Mouse (Mus musculus): Measurements from ENCODE around the gene Gpn3.

Gpn3 gene

DNA sequence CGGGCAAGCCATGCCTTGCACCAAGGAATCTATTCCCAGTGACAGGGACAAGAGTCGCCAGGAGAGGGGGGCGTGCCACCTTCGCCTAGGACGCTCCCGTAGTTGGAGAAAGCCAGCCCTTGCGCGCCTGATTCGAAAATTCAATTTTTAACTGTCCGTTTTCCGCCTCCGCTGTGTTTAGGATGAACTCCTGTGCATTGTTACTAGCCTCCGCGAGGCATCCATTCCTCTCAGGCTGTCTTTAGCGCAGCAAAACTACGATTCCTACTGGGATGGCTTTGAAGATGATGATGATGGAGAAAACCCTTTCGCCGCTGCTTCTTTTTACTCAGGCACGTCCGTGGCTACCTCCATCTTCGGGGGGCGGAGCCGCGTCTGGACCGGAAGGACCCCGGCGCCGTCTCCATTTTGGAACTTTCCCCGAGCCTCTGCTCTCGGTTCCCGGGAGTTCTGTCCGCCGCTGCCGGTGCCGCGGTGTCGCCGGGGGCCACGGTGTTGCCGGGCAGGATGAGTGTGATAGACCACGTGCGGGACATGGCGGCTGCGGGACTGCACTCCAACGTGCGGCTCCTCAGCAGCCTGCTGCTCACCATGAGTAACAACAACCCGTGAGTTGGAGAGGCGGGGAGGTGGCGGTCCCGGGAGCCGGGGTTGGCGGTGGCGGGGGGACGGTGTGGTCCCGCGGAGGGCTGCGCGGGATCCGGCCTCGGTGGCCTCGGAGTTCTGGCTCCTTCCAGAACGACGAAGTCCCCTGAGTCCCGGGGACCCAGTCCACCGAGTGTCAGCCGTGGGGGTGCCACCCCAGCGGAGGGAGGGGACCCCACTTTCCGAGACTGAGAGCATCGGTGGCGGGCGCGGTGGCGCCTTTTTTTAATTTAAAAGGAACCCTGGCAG is 50.6 kb downstream of the Gpn3 start:
- DNase-seq, result peak; percentile 93 to 95

DNA sequence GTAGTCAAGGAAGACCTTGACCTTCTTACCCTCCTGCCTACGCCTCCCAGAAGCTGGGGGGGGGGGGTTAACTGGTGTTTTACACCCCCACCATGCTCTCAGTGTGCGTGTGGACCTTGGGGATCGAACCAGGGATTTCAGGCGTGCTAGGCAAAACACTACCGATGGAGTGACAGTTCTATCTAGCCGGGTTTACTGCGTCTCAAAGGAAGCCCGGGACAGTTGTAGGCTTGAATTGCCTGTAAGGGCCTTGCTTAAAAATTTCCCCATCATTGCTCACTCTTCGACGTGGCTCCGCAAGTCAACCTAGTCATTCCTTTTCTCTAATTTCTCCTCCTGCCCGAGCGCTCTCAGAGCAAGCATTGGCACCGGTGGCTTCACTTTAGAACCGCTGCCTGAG is 51.4 kb downstream of the Gpn3 start:
- DNase-seq, result peak in 1 of 2 experiments; percentile 44

DNA sequence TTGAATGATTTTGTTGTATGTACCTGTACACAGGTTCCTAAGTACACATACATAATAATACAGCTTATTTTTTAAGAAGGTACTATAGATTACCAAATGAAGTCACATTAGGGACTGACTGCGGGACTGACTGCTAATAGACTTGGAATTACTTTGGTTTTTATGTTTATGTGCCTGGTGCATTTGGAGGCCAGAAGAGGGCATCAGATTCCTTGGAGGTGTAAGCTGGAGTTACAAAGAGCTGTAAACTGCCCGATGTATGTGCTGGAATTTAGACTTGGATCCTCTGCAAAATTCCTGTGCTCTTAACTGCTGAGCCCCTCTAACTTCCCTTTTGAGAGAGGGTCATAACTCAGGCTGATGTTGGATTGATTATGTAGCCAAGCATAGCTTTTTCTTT is 53.9 kb downstream of the Gpn3 start:
- no peak for DNase-seq

DNA sequence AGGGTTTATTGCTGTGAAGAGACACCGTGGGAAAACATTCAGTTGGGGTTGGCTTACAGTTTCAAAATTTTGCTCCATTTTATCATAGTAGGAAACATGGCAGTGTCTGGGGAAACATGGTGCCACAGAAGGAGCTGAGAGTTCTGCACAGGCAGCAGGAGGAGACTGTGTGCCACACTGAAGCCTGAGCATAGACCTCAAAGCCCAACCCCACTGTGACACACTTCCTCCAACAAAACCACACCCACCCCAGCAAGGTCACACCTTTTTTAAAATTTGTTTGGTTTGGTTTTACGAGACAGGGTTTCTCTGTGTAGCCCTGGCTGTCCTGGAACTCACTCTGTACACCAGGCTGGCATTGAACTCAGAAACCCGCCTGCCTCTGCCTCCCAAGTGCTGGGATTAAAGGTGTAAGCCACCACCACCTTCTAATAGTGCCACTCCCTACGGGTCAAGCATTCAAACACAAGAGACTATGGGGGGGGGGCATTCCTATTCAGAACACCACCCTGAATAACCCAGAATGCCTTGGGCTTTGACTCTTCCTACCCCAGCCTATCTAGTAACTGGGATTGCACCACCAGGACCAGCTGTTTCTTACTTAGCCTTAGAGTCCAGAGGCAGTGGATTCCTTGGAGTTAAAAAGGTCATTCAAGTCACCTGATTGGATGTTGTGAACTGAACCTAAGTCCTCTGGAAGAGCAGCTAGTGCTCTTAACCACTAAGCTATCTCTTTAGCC is 58.5 kb downstream of the Gpn3 start:
- DNase-seq, result no peak

DNA sequence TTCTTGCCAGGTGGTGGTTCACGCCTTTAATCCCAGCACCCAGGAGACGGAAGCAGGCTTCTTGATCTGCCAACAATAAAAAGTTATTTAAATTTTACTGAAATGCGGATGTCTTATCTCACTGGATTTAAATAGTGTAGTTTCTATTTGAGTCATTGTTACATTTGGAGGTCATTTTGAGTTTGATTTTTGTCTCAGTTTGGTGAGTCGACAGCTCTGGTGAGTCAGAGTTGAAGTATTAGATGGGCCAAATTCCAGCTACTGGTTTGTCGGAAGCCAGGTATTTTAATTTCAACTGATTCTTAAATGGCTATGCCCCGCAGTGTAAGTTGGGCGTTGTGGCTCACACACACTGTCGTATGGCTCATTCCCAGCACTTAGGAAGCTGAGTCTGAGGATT is 59.5 kb downstream of the Gpn3 start:
- DNase-seq, result no peak

All from kidney, postnatal 4 days (tissue).